Mouse (Mus musculus) common myeloid progenitor, adult 5-6 weeks (primary cell): ENCODE results near the gene Hmgb4. TPM values are rescaled to one million over a fixed set of nuclear protein-coding genes. Genes with fewer than 3 reads are reported as not detected.

Experiments used
- ATAC-seq: replicated peaks from 2 replicates; pipeline ENCODE4 v1.8.0; 2016; ENCODE audit warnings: low read depth, mild to moderate bottlenecking, moderate TSS enrichment, inconsistent platforms; ENCODE audit not compliant: poor library complexity, severe bottlenecking
- total RNA-seq: library from RNA; stranded (forward); fragments of 200-1000, 187-1606 nt; gene quantifications from 2 replicates; pipeline ENCODE4 v1.2.3, GENCODE M21; 2017

The Hmgb4 gene
- total RNA-seq, 1 experiment from 2014 or later, result not detected

GRCm38 (mm10) chr4:128227377-128228316 is 33.1 kb downstream of the Hmgb4 start:
- no peak for ATAC-seq

GRCm38 (mm10) chr4:128224453-128224852 is 36.3 kb downstream of the Hmgb4 start:
- no peak for ATAC-seq

GRCm38 (mm10) chr4:128217991-128218595 is 42.7 kb downstream of the Hmgb4 start:
- ATAC-seq, result no peak
